Mouse (Mus musculus) forebrain, embryonic 11.5 days (tissue): ENCODE results near the gene 1700069L16Rik. TPM values are rescaled to one million over a fixed set of nuclear protein-coding genes. Genes with fewer than 3 reads are reported as not detected.

Source experiments
- ATAC-seq: fragments of 200-750 bp; cut with Nextera tagmentation; replicated peaks from 2 replicates; pipeline ENCODE4 v1.8.0; 2017; ENCODE audit warnings: moderate TSS enrichment; ENCODE audit not compliant: low FRiP score
- DNase-seq: peaks from one replicate; pipeline ENCODE4 v3.0.0-alpha.2; 2017; ENCODE audit warnings: low spot score
- H3K27ac ChIP-seq: fragments of 300-500 bp; sonication (generic); 2 replicates; pipeline ENCODE4 v1.5.1; 2014; ENCODE audit warnings: low read depth, low read length
- H3K27me3 ChIP-seq: fragments of 300-500 bp; sonication (generic); 2 replicates; pipeline ENCODE4 v1.6.1; 2014; ENCODE audit warnings: mild to moderate bottlenecking, low read length, mixed read lengths; ENCODE audit not compliant: control insufficient read depth, insufficient read depth
- H3K36me3 ChIP-seq: fragments of 300-500 bp; sonication (generic); 2 replicates; pipeline ENCODE4 v1.6.1; 2014; ENCODE audit warnings: mild to moderate bottlenecking, low read length, moderate library complexity, mixed read lengths; ENCODE audit not compliant: control insufficient read depth, insufficient read depth
- H3K4me1 ChIP-seq: fragments of 300-500 bp; sonication (generic); replicated peaks from 2 replicates; pipeline ENCODE4 v1.6.1; 2014; ENCODE audit warnings: low read length, mixed read lengths; ENCODE audit not compliant: control insufficient read depth, insufficient read depth
- H3K4me2 ChIP-seq: fragments of 300-500 bp; sonication (generic); 2 replicates; pipeline ENCODE4 v1.6.1; 2014; ENCODE audit warnings: low read depth, mild to moderate bottlenecking, low read length, moderate library complexity, mixed read lengths; ENCODE audit not compliant: severe bottlenecking
- H3K4me3 ChIP-seq: fragments of 300-500 bp; sonication (generic); 2 replicates; pipeline ENCODE4 v1.5.1; 2014; ENCODE audit warnings: low read depth, low read length
- H3K9ac ChIP-seq: fragments of 300-500 bp; sonication (generic); 2 replicates; pipeline ENCODE4 v1.6.1; 2014; ENCODE audit warnings: low read length
- H3K9me3 ChIP-seq: fragments of 300-500 bp; sonication (generic); 2 replicates; pipeline ENCODE4 v1.6.1; 2016; ENCODE audit warnings: low read length, mixed read lengths; ENCODE audit not compliant: control insufficient read depth
- WGBS: fragments of 180-500 bp; shearing (Covaris S2); extraction: QIAGEN DNeasy Blood & Tissue Kit; methylation state at CpG from one replicate; pipeline ENCODE4 v1.1.7; 2014; 5-methylcytosine and 5-hydroxymethylcytosine counted together
- polyA plus RNA-seq: library from polyadenylated mRNA; unstranded; fragments of >200 nt; fragmentation: Nextera tagmentation; extraction: Ambion mirVana; gene quantifications from 2 replicates; pipeline ENCODE4 v1.2.1, GENCODE M21; 2014

The 1700069L16Rik gene
- polyA plus RNA-seq, 1 experiment from 2014 or later: not detected

DNA sequence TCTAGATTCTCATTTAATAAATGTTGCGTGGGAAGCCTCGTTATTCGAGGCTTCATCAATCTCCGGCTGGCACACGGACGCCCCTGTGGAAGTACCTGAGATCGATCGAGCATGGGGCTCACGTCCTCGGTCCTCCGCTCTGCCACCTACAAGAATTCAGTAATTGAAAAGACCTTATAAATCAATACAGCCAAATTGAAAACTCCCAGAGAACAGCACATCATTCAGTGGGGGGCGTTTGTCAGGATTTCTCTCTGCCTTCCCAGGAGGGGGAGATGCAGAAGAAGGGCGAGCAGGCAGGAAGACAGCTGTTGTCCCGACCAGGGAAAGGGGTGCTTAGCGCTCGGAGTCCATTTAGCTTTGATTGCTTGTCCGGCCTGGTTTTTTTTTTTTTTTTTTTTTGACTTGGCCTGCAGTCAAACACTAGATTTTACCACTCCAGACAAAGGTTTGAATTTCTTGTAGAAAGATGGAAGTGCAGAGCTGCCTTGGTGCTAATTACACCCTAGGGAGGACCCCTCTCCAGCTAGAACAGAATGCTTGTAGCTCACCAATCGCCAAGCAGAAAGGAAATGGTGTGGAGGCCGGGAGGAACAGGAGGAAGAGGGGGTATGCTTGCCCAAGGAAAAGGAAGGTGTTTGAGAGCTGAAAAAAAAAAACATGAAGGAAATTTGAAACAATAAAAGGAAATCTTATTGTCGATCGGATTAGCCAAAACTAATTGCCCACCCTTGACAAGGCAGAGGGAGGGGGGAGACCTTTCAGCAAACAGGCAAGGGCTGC, 20.6 kb downstream of the 1700069L16Rik start:
- whole genome bisulfite sequencing: 61% methylated on average over 21 of the region's 21 CpGs
- Histone ChIP-seq H3K36me3 (no peaks in the 10 kb centered on the region), H3K9ac (no peak overlapping the region), H3K4me3 (no peak overlapping the region), H3K4me1 (no peaks in the 10 kb centered on the region), H3K27ac (peak overlapping the region; percentile 4; the same call in 1 of the 2 replicates), H3K9me3 (no peaks in the 10 kb centered on the region), H3K4me2 (no peak overlapping the region), H3K27me3 (no peaks in the 10 kb centered on the region)
- no peak for ATAC-seq
- DNase-seq: no peak

- DNase-seq (no peak), ATAC-seq (no peak)
- H3K27ac ChIP-seq: no peak overlapping the region
- H3K4me2 ChIP-seq: no peak overlapping the region
- H3K36me3 ChIP-seq: no peaks in the 10 kb centered on the region
- H3K9ac ChIP-seq: no peak overlapping the region
- H3K4me1 ChIP-seq: no peaks in the 10 kb centered on the region
- 82% methylated on average over 19 of the region's 19 CpGs for WGBS
- H3K27me3 ChIP-seq: no peaks in the 10 kb centered on the region
- no peaks in the 10 kb centered on the region for H3K9me3 ChIP-seq
- H3K4me3 ChIP-seq: no peak overlapping the region
These were observed 24.1 kb downstream of the 1700069L16Rik start for GRCm38 (mm10) chr5:113700388-113701023.

DNA sequence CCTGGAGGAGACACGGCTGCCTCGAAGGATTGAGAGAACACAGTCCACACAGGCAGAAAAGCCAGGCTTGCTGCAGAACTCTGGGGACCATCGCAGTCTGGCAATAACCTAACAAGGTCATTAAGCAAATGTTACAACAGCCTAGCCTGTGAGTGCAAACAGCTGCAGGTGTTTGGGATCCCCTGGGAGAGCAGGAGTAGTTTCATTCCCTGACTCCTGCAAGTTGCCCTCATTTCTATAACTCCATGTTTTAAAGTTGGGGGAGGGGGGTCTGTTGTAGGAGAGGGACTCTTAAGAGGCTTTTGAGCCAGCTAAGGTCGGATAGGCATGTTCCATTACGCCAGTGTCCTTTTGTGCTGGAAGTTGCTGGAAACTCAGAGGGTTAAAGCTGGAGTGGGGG, 30.2 kb downstream of the 1700069L16Rik start:
- H3K4me2 ChIP-seq: no peak overlapping the region
- H3K4me1 ChIP-seq: no peaks in the 10 kb centered on the region
- no peak overlapping the region for H3K9ac ChIP-seq
- no peaks in the 10 kb centered on the region for H3K27me3 ChIP-seq
- no peaks in the 10 kb centered on the region; the same call in 1 of the 2 replicates for H3K9me3 ChIP-seq
- no peaks in the 10 kb centered on the region for H3K36me3 ChIP-seq
- no peak overlapping the region for H3K4me3 ChIP-seq
- WGBS: 57% methylated on average over 5 of the region's 5 CpGs
- no peak overlapping the region for H3K27ac ChIP-seq
- no peak for ATAC-seq
- no peak for DNase-seq

DNA sequence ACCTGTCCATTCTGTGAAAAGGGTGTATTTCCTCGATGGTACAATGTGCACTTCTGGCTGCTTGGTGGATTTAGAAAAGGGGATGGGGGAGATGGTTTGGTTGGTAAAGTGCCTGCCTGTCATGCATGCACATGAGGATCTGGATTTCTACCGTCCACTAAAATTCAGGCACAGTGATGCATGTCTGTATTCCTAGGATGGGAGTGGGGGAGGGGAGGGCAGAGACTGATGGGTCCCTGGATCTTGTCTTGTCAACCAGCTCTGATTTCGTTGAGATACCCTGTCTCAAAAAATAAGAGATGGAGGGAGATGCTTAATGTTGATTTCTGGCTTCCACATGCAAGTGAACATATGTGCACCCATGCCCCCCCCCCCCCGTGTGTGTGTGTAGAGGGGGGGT, 30.6 kb downstream of the 1700069L16Rik start:
- Histone ChIP-seq H3K4me3 (no peak overlapping the region), H3K9me3 (no peaks in the 10 kb centered on the region; the same call in 1 of the 2 replicates), H3K4me1 (no peaks in the 10 kb centered on the region), H3K27me3 (no peaks in the 10 kb centered on the region), H3K9ac (no peak overlapping the region), H3K36me3 (no peaks in the 10 kb centered on the region), H3K4me2 (no peak overlapping the region), H3K27ac (no peak overlapping the region)
- DNase-seq: no peak
- WGBS: 68% methylated on average over 4 of the region's 4 CpGs
- no peak for ATAC-seq

- Histone ChIP-seq H3K27ac (no peak overlapping the region), H3K4me3 (no peak overlapping the region), H3K9ac (no peak overlapping the region), H3K36me3 (no peaks in the 10 kb centered on the region), H3K27me3 (no peaks in the 10 kb centered on the region), H3K4me1 (no peaks in the 10 kb centered on the region), H3K4me2 (no peak overlapping the region), H3K9me3 (no peaks in the 10 kb centered on the region; the same call in 1 of the 2 replicates)
- ATAC-seq (no peak), DNase-seq (no peak)
- 91% methylated on average over 8 of the region's 8 CpGs for WGBS
These were observed 31.3 kb downstream of the 1700069L16Rik start for GRCm38 (mm10) chr5:113693196-113693755.

DNA sequence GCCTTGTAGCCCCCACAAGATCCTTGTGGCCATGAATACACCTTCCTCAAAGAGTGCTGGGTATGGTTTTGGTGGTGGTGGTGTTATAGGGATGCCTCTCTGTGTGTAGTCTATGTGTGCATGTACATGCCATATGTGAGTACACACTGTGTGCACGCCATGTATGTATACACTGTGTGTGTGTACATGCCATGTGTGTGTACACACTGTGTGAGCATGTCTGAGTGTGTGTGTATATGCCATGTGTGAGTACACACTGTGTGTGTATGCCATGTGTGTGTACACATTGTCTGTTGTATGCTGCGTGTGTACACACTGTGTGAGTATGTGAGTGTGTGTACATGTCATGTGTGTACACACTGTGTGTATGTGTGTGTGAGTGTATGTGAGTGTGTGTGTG, 33.7 kb downstream of the 1700069L16Rik start:
- 96% methylated on average over 2 of the region's 2 CpGs for whole genome bisulfite sequencing
- Histone ChIP-seq H3K27ac (no peak overlapping the region), H3K4me3 (no peak overlapping the region), H3K9me3 (no peaks in the 10 kb centered on the region; the same call in 1 of the 2 replicates), H3K4me2 (no peak overlapping the region), H3K4me1 (no peaks in the 10 kb centered on the region), H3K27me3 (no peaks in the 10 kb centered on the region), H3K9ac (no peak overlapping the region), H3K36me3 (no peaks in the 10 kb centered on the region)
- no peak for DNase-seq
- no peak for ATAC-seq

- Histone ChIP-seq H3K4me2 (no peak overlapping the region), H3K36me3 (no peaks in the 10 kb centered on the region), H3K27ac (no peak overlapping the region), H3K9ac (no peak overlapping the region), H3K27me3 (no peaks in the 10 kb centered on the region), H3K4me1 (no peaks in the 10 kb centered on the region), H3K4me3 (no peak overlapping the region), H3K9me3 (no peaks in the 10 kb centered on the region; the same call in 1 of the 2 replicates)
- WGBS: 73% methylated on average over 15 of the region's 15 CpGs
- ATAC-seq (no peak), DNase-seq (no peak)
These were observed 34.5 kb downstream of the 1700069L16Rik start for GRCm38 (mm10) chr5:113690069-113690548.

GRCm38 (mm10) chr5:113687514-113687913, 37.1 kb downstream of the 1700069L16Rik start:
- WGBS: 86% methylated on average over 5 of the region's 5 CpGs
- Histone ChIP-seq H3K9me3 (no peaks in the 10 kb centered on the region), H3K27ac (no peak overlapping the region), H3K9ac (no peak overlapping the region), H3K4me2 (no peak overlapping the region), H3K4me3 (no peak overlapping the region), H3K4me1 (no peaks in the 10 kb centered on the region), H3K27me3 (no peaks in the 10 kb centered on the region), H3K36me3 (no peaks in the 10 kb centered on the region)
- DNase-seq (no peak), ATAC-seq (no peak)
